Mouse (Mus musculus) E14TG2a.4 (cell line): ENCODE measurements around the gene Tex10.
"Not testable (repeated sequence)": the region's sequence is repeated elsewhere in the genome, so short reads cannot be mapped to it uniquely, and the experiment has no call there.

ENCODE experiments used
- CTCF ChIP-seq: conservative IDR thresholded peaks from 2 replicates; pipeline ENCODE4 v1.5.1; 2014; ENCODE audit warnings: low read length
- NANOG ChIP-seq: IDR thresholded peaks from 2 replicates; pipeline ENCODE4 v1.6.1; 2014; ENCODE audit warnings: borderline replicate concordance, low read length, mixed read lengths

DNA sequence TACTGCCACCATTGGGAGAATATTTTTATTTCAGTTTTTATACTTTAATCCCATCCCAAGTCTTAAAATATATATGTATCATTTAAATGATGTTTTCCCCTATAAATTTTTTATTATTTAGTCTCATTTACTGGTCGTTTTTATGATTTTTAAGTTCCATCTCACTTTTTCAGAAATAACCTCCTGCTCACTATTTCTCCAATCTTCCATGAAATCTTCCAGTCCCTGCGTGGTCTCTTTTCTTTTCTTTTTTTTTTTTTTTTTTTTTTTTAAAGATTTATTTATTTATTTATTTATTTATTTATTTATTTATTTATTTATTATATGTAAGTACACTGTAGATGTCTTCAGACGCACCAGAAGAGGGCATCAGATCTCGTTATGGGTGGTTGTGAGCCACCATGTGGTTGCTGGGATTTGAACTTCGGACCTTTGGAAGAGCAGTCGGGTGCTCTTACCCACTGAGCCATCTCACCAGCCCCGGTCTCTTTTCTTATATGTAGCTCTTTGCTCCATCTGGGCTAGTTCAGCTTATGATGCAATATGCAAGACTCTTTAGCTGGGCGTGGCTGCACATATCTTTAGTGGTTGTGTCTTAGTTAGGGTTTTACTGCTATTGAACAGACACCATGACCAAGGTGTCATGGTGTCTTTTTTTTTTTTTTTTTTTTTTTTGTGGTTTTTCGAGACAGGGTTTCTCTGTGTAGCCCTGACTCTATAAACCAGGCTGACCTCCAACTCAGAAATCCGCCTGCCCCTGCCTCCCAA lies 67.4 kb downstream of the Tex10 start:
- TF ChIP-seq CTCF, NANOG: not testable (repeated sequence)
